Mouse (Mus musculus) embryonic facial prominence, embryonic 12.5 days (tissue): ENCODE measurements at regions not wholly inside any gene's neighbourhood (a gene's known extent, or its start where the extent isn't known, plus 50 kb on each side); places are given as distances from the start of the nearest gene placed in this dataset.

Experiments
- ATAC-seq: fragments of 200-750 bp; cut with Nextera tagmentation; 2 replicates; pipeline ENCODE4 v1.8.0; 2017; ENCODE audit not compliant: insufficient number of reproducible peaks, insufficient read depth, low FRiP score, low TSS enrichment
- H3K27ac ChIP-seq: fragments of 300-500 bp; sonication (generic); 2 replicates; pipeline ENCODE4 v1.5.1; 2016; ENCODE audit warnings: mild to moderate bottlenecking
- H3K27me3 ChIP-seq: fragments of 300-500 bp; sonication (generic); 2 replicates; pipeline ENCODE4 v1.6.1; 2016; ENCODE audit warnings: mild to moderate bottlenecking, moderate library complexity
- H3K36me3 ChIP-seq: fragments of 300-500 bp; sonication (generic); 2 replicates; pipeline ENCODE4 v1.6.1; 2016; ENCODE audit warnings: mild to moderate bottlenecking
- H3K4me1 ChIP-seq: fragments of 300-500 bp; sonication (generic); 2 replicates; pipeline ENCODE4 v1.6.1; 2016
- H3K4me2 ChIP-seq: fragments of 300-500 bp; sonication (generic); replicated peaks from 2 replicates; pipeline ENCODE4 v1.6.1; 2016; ENCODE audit warnings: mild to moderate bottlenecking, moderate library complexity
- H3K4me3 ChIP-seq: fragments of 300-500 bp; sonication (generic); 2 replicates; pipeline ENCODE4 v1.5.1; 2016; ENCODE audit warnings: mild to moderate bottlenecking
- H3K9ac ChIP-seq: fragments of 300-500 bp; sonication (generic); 2 replicates; pipeline ENCODE4 v1.6.1; 2016; ENCODE audit warnings: mild to moderate bottlenecking, moderate library complexity
- H3K9me3 ChIP-seq: fragments of 300-500 bp; sonication (generic); 2 replicates; pipeline ENCODE4 v1.6.1; 2016; ENCODE audit warnings: mild to moderate bottlenecking, moderate library complexity
- WGBS: fragments of 180-500 bp; shearing (Covaris S2); methylation state at CpG from one replicate; pipeline ENCODE4 v1.1.7; 2016; 5-methylcytosine and 5-hydroxymethylcytosine counted together

GRCm38 (mm10) chr13:42403231-42404020 lies 102.2 kb downstream of the Edn1 start:
- no peaks in the 10 kb centered on the region for H3K36me3 ChIP-seq
- H3K4me1 ChIP-seq: no peaks in the 10 kb centered on the region
- 90% methylated on average over 3 of the region's 3 CpGs for WGBS
- no peak overlapping the region for H3K4me2 ChIP-seq
- no peak overlapping the region for H3K4me3 ChIP-seq
- H3K27ac ChIP-seq: no peak overlapping the region
- no peak for ATAC-seq
- H3K9me3 ChIP-seq: no peaks in the 10 kb centered on the region
- no peak overlapping the region for H3K9ac ChIP-seq
- no peaks in the 10 kb centered on the region for H3K27me3 ChIP-seq

GRCm38 (mm10) chr13:42412652-42413282 lies 111.5 kb downstream of the Edn1 start:
- Histone ChIP-seq H3K27ac (no peak overlapping the region), H3K27me3 (no peaks in the 10 kb centered on the region), H3K9me3 (no peaks in the 10 kb centered on the region), H3K36me3 (no peaks in the 10 kb centered on the region), H3K9ac (no peak overlapping the region), H3K4me3 (no peak overlapping the region), H3K4me2 (no peak overlapping the region), H3K4me1 (no peaks in the 10 kb centered on the region)
- no peak for ATAC-seq
- WGBS: 66% methylated on average over 1 of the region's 1 CpGs

GRCm38 (mm10) chr13:42446921-42447320 lies 145.6 kb downstream of the Edn1 start:
- H3K4me1 ChIP-seq: no peaks in the 10 kb centered on the region

GRCm38 (mm10) chr13:42453665-42454064 lies 152.4 kb downstream of the Edn1 start:
- H3K9me3 ChIP-seq: no peaks in the 10 kb centered on the region
- WGBS: 69% methylated on average over 5 of the region's 5 CpGs
- H3K36me3 ChIP-seq: no peaks in the 10 kb centered on the region
- no peak overlapping the region for H3K9ac ChIP-seq
- ATAC-seq: no peak
- no peak overlapping the region for H3K4me2 ChIP-seq
- no peak overlapping the region for H3K4me3 ChIP-seq
- H3K27me3 ChIP-seq: no peaks in the 10 kb centered on the region; the same call in 1 of the 2 replicates
- no peaks in the 10 kb centered on the region for H3K4me1 ChIP-seq
- H3K27ac ChIP-seq: no peak overlapping the region

More at GRCm38 (mm10) chr13:42446921-42447320, 145.6 kb downstream of the Edn1 start:
- no peak overlapping the region for H3K4me3 ChIP-seq
- no peak overlapping the region for H3K9ac ChIP-seq
- WGBS: 7% methylated on average over 1 of the region's 1 CpGs
- H3K36me3 ChIP-seq: no peaks in the 10 kb centered on the region
- H3K27me3 ChIP-seq: no peaks in the 10 kb centered on the region; the same call in 1 of the 2 replicates
- no peak for ATAC-seq
- no peaks in the 10 kb centered on the region for H3K9me3 ChIP-seq
- H3K27ac ChIP-seq: no peak overlapping the region
- H3K4me2 ChIP-seq: no peak overlapping the region

- Histone ChIP-seq H3K27me3 (no peaks in the 10 kb centered on the region), H3K4me2 (no peak overlapping the region), H3K27ac (no peak overlapping the region), H3K9me3 (no peaks in the 10 kb centered on the region), H3K36me3 (no peaks in the 10 kb centered on the region), H3K4me1 (no peaks in the 10 kb centered on the region), H3K4me3 (no peak overlapping the region), H3K9ac (no peak overlapping the region)
- ATAC-seq: no peak
- WGBS: 76% methylated on average over 3 of the region's 3 CpGs
These were observed 158.6 kb downstream of the Edn1 start for GRCm38 (mm10) chr13:42459892-42460291.

GRCm38 (mm10) chr13:42478825-42479224 lies 177.5 kb downstream of the Edn1 start:
- WGBS: 85% methylated on average over 3 of the region's 3 CpGs
- no peak overlapping the region for H3K27ac ChIP-seq
- ATAC-seq: no peak
- H3K9ac ChIP-seq: no peak overlapping the region
- H3K27me3 ChIP-seq: no peaks in the 10 kb centered on the region
- H3K4me2 ChIP-seq: no peak overlapping the region
- no peak overlapping the region for H3K4me3 ChIP-seq
- no peaks in the 10 kb centered on the region for H3K36me3 ChIP-seq
- H3K9me3 ChIP-seq: no peaks in the 10 kb centered on the region
- no peaks in the 10 kb centered on the region for H3K4me1 ChIP-seq

GRCm38 (mm10) chr13:42490956-42491680 lies 189.3 kb upstream of the Phactr1 start:
- Histone ChIP-seq H3K27me3 (no peaks in the 10 kb centered on the region), H3K4me2 (no peak overlapping the region), H3K4me1 (no peaks in the 10 kb centered on the region), H3K4me3 (no peak overlapping the region), H3K36me3 (no peaks in the 10 kb centered on the region), H3K9ac (no peak overlapping the region), H3K9me3 (no peaks in the 10 kb centered on the region), H3K27ac (no peak overlapping the region)
- no peak for ATAC-seq
- 75% methylated on average over 4 of the region's 4 CpGs for WGBS

- Histone ChIP-seq H3K4me3 (no peak overlapping the region), H3K4me2 (no peak overlapping the region), H3K27me3 (no peaks in the 10 kb centered on the region), H3K9ac (no peak overlapping the region), H3K36me3 (no peaks in the 10 kb centered on the region), H3K4me1 (no peaks in the 10 kb centered on the region), H3K27ac (no peak overlapping the region), H3K9me3 (no peaks in the 10 kb centered on the region)
- 90% methylated on average over 5 of the region's 5 CpGs for WGBS
- no peak for ATAC-seq
These were observed 186.1 kb upstream of the Phactr1 start for GRCm38 (mm10) chr13:42494371-42494770.

- Histone ChIP-seq H3K27ac (no peak overlapping the region), H3K9ac (no peak overlapping the region), H3K4me2 (no peak overlapping the region), H3K9me3 (no peaks in the 10 kb centered on the region), H3K27me3 (no peaks in the 10 kb centered on the region), H3K4me3 (no peak overlapping the region), H3K36me3 (no peaks in the 10 kb centered on the region), H3K4me1 (no peaks in the 10 kb centered on the region)
- no peak for ATAC-seq
- WGBS: 70% methylated on average over 4 of the region's 4 CpGs
These were observed 182.1 kb upstream of the Phactr1 start for GRCm38 (mm10) chr13:42498351-42498750.

- H3K27ac ChIP-seq: no peak overlapping the region
- H3K27me3 ChIP-seq: no peaks in the 10 kb centered on the region
- no peaks in the 10 kb centered on the region for H3K4me1 ChIP-seq
- no peak overlapping the region for H3K4me2 ChIP-seq
- no peaks in the 10 kb centered on the region for H3K9me3 ChIP-seq
- no peaks in the 10 kb centered on the region for H3K36me3 ChIP-seq
- ATAC-seq: no peak
- WGBS: 91% methylated on average over 5 of the region's 5 CpGs
- H3K4me3 ChIP-seq: no peak overlapping the region
- H3K9ac ChIP-seq: no peak overlapping the region
These were observed 172.9 kb upstream of the Phactr1 start for GRCm38 (mm10) chr13:42507535-42507934.

GRCm38 (mm10) chr13:42518686-42519085 lies 161.7 kb upstream of the Phactr1 start:
- no peak for ATAC-seq
- no peaks in the 10 kb centered on the region for H3K9me3 ChIP-seq
- H3K36me3 ChIP-seq: no peaks in the 10 kb centered on the region
- no peak overlapping the region for H3K27ac ChIP-seq
- WGBS: 70% methylated on average over 4 of the region's 4 CpGs
- H3K4me2 ChIP-seq: no peak overlapping the region
- H3K4me1 ChIP-seq: no peaks in the 10 kb centered on the region
- no peak overlapping the region for H3K9ac ChIP-seq
- H3K27me3 ChIP-seq: no peaks in the 10 kb centered on the region
- no peak overlapping the region for H3K4me3 ChIP-seq

- H3K27me3 ChIP-seq: no peaks in the 10 kb centered on the region
- H3K36me3 ChIP-seq: no peaks in the 10 kb centered on the region
- no peak overlapping the region for H3K4me2 ChIP-seq
- no peak overlapping the region for H3K27ac ChIP-seq
- H3K4me3 ChIP-seq: no peak overlapping the region
- no peaks in the 10 kb centered on the region; the same call in 1 of the 2 replicates for H3K4me1 ChIP-seq
- no peak for ATAC-seq
- no peaks in the 10 kb centered on the region for H3K9me3 ChIP-seq
- H3K9ac ChIP-seq: no peak overlapping the region
These were observed 157.9 kb upstream of the Phactr1 start for GRCm38 (mm10) chr13:42522553-42522952.
